Mouse (Mus musculus) urinary bladder, postnatal 4 days (tissue): Measurements from ENCODE around the gene Tmc4.

Experiments used
- DNase-seq, 2 experiments: peaks; one replicate each; pipeline ENCODE4 v3.0.0; 2021 to 2022; ENCODE audit warnings: low spot score in 2 of 2

Gene Tmc4

GRCm38 (mm10) chr7:3630478-3630815, 46.9 kb downstream of the Tmc4 start:
- no peak for DNase-seq

GRCm38 (mm10) chr7:3629543-3630477, 47.5 kb downstream of the Tmc4 start, which contains the start of the genes Tfpt and Prpf31:
Tfpt (minus strand) TSS chr7:3629929.
Prpf31 (plus strand) TSS chr7:3629985.
- DNase-seq: peak; percentile 87 to 89

GRCm38 (mm10) chr7:3629030-3629429, 48.3 kb downstream of the Tmc4 start:
- DNase-seq: no peak

GRCm38 (mm10) chr7:3617242-3617995, 59.9 kb downstream of the Tmc4 start, which contains the start of gene Ndufa3:
Ndufa3 (plus strand) TSS chr7:3617373.
- DNase-seq: peak; percentile 79 to 87

- no peak for DNase-seq
Measured at GRCm38 (mm10) chr7:3616389-3617241, 60.7 kb downstream of the Tmc4 start.

- no peak for DNase-seq
Measured at GRCm38 (mm10) chr7:3616057-3616388, 61.3 kb downstream of the Tmc4 start, which contains the start of gene Oscar. Oscar (minus strand) TSS chr7:3616157.
